Mouse (Mus musculus): ENCODE data around the gene Stard13. TPM values are rescaled to one million over a fixed set of nuclear protein-coding genes. Genes with fewer than 3 reads are reported as not detected.

Stard13 gene
- not detected for total RNA-seq (2023)

GRCm38 (mm10) chr5:151233400-151234031, at the start of gene Stard13:
Gene Stard13, minus strand, starts transcription at chr5:151233836.

Other genes starting within 250 kb of the Stard13 start
- gene Gm42906, start 194.3 kb upstream of the Stard13 start, total RNA-seq (2023), result not detected

Data from CD4-positive naive resting alpha-beta T cell, adult 57 days (primary cell).